Mouse (Mus musculus) bone marrow, adult 2 months (tissue): ENCODE measurements around the gene Enpp3.

Experiments
- CTCF ChIP-seq: fragments of 200-500 bp; IDR thresholded peaks from 2 replicates; pipeline ENCODE4 v1.5.1; 2011; ENCODE audit warnings: low read length, control low read depth; ENCODE audit not compliant: control insufficient read depth, insufficient read depth
- POLR2A ChIP-seq: fragments of 200-500 bp; IDR thresholded peaks from 2 replicates; pipeline ENCODE4 v1.6.1; 2011; ENCODE audit warnings: low read depth, mild to moderate bottlenecking, control low read depth, low read length, borderline replicate concordance; ENCODE audit not compliant: control insufficient read depth

DNA sequence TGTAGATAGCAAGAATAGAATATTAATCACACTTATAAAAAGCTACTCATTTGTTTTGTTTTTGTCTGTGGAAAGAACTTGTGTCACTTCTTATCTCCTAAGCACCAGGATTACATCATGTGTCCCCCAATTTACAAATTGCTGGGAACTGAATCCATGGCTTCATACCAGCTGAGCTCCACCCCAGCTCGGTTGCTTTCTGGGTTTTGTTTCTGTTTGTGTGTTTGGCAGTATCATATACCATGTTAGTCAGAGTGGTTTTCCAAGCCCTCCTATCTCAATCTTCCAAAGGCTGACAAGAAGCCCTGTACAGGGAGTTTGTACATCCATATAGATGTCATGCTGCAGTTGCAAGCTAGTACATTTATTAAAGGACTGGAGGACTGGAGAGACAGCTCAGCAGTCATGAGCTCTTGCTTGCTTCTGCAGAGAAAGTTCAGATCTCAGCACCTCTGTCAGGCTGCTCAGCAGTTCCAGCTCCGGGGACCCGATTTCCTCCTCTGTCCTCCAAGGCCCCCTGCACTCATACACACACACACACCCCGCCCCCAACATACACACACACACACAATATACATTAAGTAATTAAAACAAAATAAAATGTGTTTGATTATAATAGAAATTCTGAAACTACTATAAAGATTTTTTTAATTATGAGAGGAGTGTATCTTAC lies 6.1 kb downstream of the Enpp3 start:
- TF ChIP-seq POLR2A (no peak), CTCF (no peak)
